Mouse (Mus musculus) hindbrain, postnatal 0 days (tissue): ENCODE data around the gene Nrxn1. TPM values are rescaled to one million over a fixed set of nuclear protein-coding genes. Genes with fewer than 3 reads are reported as not detected.

Experiments used
- ATAC-seq: fragments of 200-750 bp; cut with Nextera tagmentation; 2 replicates; pipeline ENCODE4 v1.8.0; 2017; ENCODE audit warnings: mild to moderate bottlenecking, moderate TSS enrichment, moderate library complexity
- DNase-seq: peaks from one replicate; pipeline ENCODE4 v3.0.0-alpha.2; 2015; ENCODE audit warnings: low spot score
- H3K27ac ChIP-seq: fragments of 300-500 bp; sonication (generic); 2 replicates; pipeline ENCODE4 v1.5.1; 2014; ENCODE audit warnings: mild to moderate bottlenecking
- H3K27me3 ChIP-seq: fragments of 300-500 bp; sonication (generic); 2 replicates; pipeline ENCODE4 v1.6.1; 2014; ENCODE audit warnings: low read length, mixed read lengths; ENCODE audit not compliant: insufficient read depth
- H3K36me3 ChIP-seq: fragments of 300-500 bp; sonication (generic); 2 replicates; pipeline ENCODE4 v1.6.1; 2014; ENCODE audit warnings: low read length, mixed read lengths; ENCODE audit not compliant: insufficient read depth
- H3K4me1 ChIP-seq: fragments of 300-500 bp; sonication (generic); 2 replicates; pipeline ENCODE4 v1.6.1; 2014; ENCODE audit warnings: antibody characterized with exemption, low read length, mixed read lengths; ENCODE audit not compliant: insufficient read depth
- H3K4me2 ChIP-seq: fragments of 300-500 bp; sonication (generic); 2 replicates; pipeline ENCODE4 v1.6.1; 2014; ENCODE audit warnings: low read depth, mild to moderate bottlenecking, low read length, moderate library complexity, mixed read lengths
- H3K4me3 ChIP-seq: fragments of 300-500 bp; sonication (generic); 2 replicates; pipeline ENCODE4 v1.5.1; 2014; ENCODE audit warnings: low read length
- H3K9ac ChIP-seq: fragments of 300-500 bp; sonication (generic); replicated peaks from 2 replicates; pipeline ENCODE4 v1.6.1; 2014; ENCODE audit warnings: mild to moderate bottlenecking, low read length, moderate library complexity, mixed read lengths
- H3K9me3 ChIP-seq: fragments of 300-500 bp; sonication (generic); 2 replicates; pipeline ENCODE4 v1.6.1; 2016; ENCODE audit warnings: low read length, mixed read lengths
- CTCF ChIP-seq: IDR thresholded peaks from 2 replicates; pipeline ENCODE4 v1.5.1; 2016; ENCODE audit warnings: antibody characterized with exemption, control low read depth, low read depth
- WGBS: fragments of 180-500 bp; shearing (Covaris S2); extraction: QIAGEN DNeasy Blood & Tissue Kit; methylation state at CpG from one replicate; pipeline ENCODE4 v1.1.7; 2014; 5-methylcytosine and 5-hydroxymethylcytosine counted together
- polyA plus RNA-seq: library from polyadenylated mRNA; unstranded; fragments of >200 nt; fragmentation: Nextera tagmentation; extraction: Ambion mirVana; gene quantifications from 2 replicates; pipeline ENCODE4 v1.2.1, GENCODE M21; 2015
- total RNA-seq: library from RNA; depleted of rRNA; stranded (reverse); fragments of >200 nt; gene quantifications from 2 replicates; pipeline ENCODE4 v1.2.3, GENCODE M21; 2014

The Nrxn1 gene
- total and polyA plus RNA-seq, 2 experiments from 2014 or later, result 217 to 487 TPM

- DNase-seq (peak; percentile 69), ATAC-seq (peak; percentile 75)
- H3K27ac ChIP-seq, result peak overlapping the region; percentile 87
- TF ChIP-seq CTCF, result peak; percentile 48
- peak overlapping the region; percentile 72 for H3K4me2 ChIP-seq
- H3K27me3 ChIP-seq, result no peaks in the 10 kb centered on the region
- no peaks in the 10 kb centered on the region for H3K36me3 ChIP-seq
- H3K9ac ChIP-seq, result peak overlapping the region; percentile 72
- peaks cover 4% of the 10 kb centered on the region for H3K4me1 ChIP-seq
- H3K4me3 ChIP-seq, result peak overlapping the region; percentile 63
- no peaks in the 10 kb centered on the region for H3K9me3 ChIP-seq
- 2% methylated on average over 14 of the region's 15 CpGs for WGBS
These were observed 638.5 kb downstream of the Nrxn1 start for GRCm38 (mm10) chr17:90454356-90454737.

- Histone ChIP-seq H3K9ac (peak overlapping the region; percentile 72; the same call in 1 of the 2 replicates), H3K27me3 (no peaks in the 10 kb centered on the region), H3K36me3 (no peaks in the 10 kb centered on the region), H3K4me3 (peak overlapping the region; percentile 63), H3K4me2 (peak overlapping the region; percentile 72), H3K9me3 (no peaks in the 10 kb centered on the region), H3K27ac (peak overlapping the region; percentile 87), H3K4me1 (peaks cover 4% of the 10 kb centered on the region)
- 36% methylated on average over 4 of the region's 4 CpGs for whole genome bisulfite sequencing
- no peak for ATAC-seq
- no peak for TF ChIP-seq CTCF
- DNase-seq, result no peak
These were observed 639.6 kb downstream of the Nrxn1 start for GRCm38 (mm10) chr17:90453280-90453679.

GRCm38 (mm10) chr17:90452770-90453169 is 640.1 kb downstream of the Nrxn1 start:
- Histone ChIP-seq H3K4me3 (peak overlapping the region; percentile 63), H3K9ac (peak overlapping the region; percentile 44; the same call in 1 of the 2 replicates), H3K9me3 (no peaks in the 10 kb centered on the region), H3K36me3 (no peaks in the 10 kb centered on the region), H3K27ac (peak overlapping the region; percentile 87), H3K27me3 (no peaks in the 10 kb centered on the region), H3K4me2 (peak overlapping the region; percentile 72), H3K4me1 (peaks cover 4% of the 10 kb centered on the region)
- WGBS, result 57% methylated on average over 2 of the region's 2 CpGs
- ATAC-seq (0 out of 2 replicates have a peak, but pooled peaks have one; percentile 19), DNase-seq (peak; percentile 58)
- peak; percentile 61 for TF ChIP-seq CTCF

- Histone ChIP-seq H3K27me3 (no peaks in the 10 kb centered on the region), H3K27ac (peak overlapping the region; percentile 87; the same call in 1 of the 2 replicates), H3K4me1 (no peaks in the 10 kb centered on the region; the same call in 1 of the 2 replicates), H3K36me3 (no peaks in the 10 kb centered on the region), H3K4me3 (peak overlapping the region; percentile 63), H3K9me3 (no peaks in the 10 kb centered on the region), H3K9ac (0 out of 2 replicates have a peak overlapping the region, but pooled peaks have one; percentile 17), H3K4me2 (peak overlapping the region; percentile 72)
- DNase-seq, result peak; percentile 38
- no peak for TF ChIP-seq CTCF
- ATAC-seq, result no peak
- 57% methylated on average over 2 of the region's 2 CpGs for WGBS
These were observed 641.5 kb downstream of the Nrxn1 start for GRCm38 (mm10) chr17:90451384-90451783.

GRCm38 (mm10) chr17:90443067-90443466 is 649.8 kb downstream of the Nrxn1 start:
- no peak overlapping the region for H3K4me2 ChIP-seq
- no peak for ATAC-seq
- H3K36me3 ChIP-seq, result no peaks in the 10 kb centered on the region
- H3K9me3 ChIP-seq, result no peaks in the 10 kb centered on the region
- H3K27me3 ChIP-seq, result no peaks in the 10 kb centered on the region
- H3K27ac ChIP-seq, result no peak overlapping the region
- H3K9ac ChIP-seq, result no peak overlapping the region
- TF ChIP-seq CTCF, result no peak
- no peaks in the 10 kb centered on the region for H3K4me1 ChIP-seq
- no peak for DNase-seq
- no peak overlapping the region for H3K4me3 ChIP-seq

- H3K27ac ChIP-seq, result no peak overlapping the region
These were observed 657.0 kb downstream of the Nrxn1 start for GRCm38 (mm10) chr17:90435836-90436235.

GRCm38 (mm10) chr17:90435371-90435770 is 657.5 kb downstream of the Nrxn1 start:
- H3K27me3 ChIP-seq, result no peaks in the 10 kb centered on the region
- no peaks in the 10 kb centered on the region for H3K36me3 ChIP-seq
- TF ChIP-seq CTCF, result no peak
- H3K4me3 ChIP-seq, result no peak overlapping the region
- no peak overlapping the region for H3K27ac ChIP-seq
- no peaks in the 10 kb centered on the region for H3K4me1 ChIP-seq
- DNase-seq, result no peak
- WGBS, result 68% methylated on average over 2 of the region's 2 CpGs
- H3K9me3 ChIP-seq, result no peaks in the 10 kb centered on the region
- no peak overlapping the region for H3K9ac ChIP-seq
- H3K4me2 ChIP-seq, result no peak overlapping the region
- ATAC-seq, result no peak

More at GRCm38 (mm10) chr17:90435836-90436235, 657.0 kb downstream of the Nrxn1 start:
- Histone ChIP-seq H3K27me3 (no peaks in the 10 kb centered on the region), H3K4me3 (no peak overlapping the region), H3K4me1 (no peaks in the 10 kb centered on the region), H3K9ac (no peak overlapping the region), H3K4me2 (no peak overlapping the region), H3K9me3 (no peaks in the 10 kb centered on the region), H3K36me3 (no peaks in the 10 kb centered on the region)
- no peak for ATAC-seq
- DNase-seq, result no peak
- no peak for TF ChIP-seq CTCF
